Mouse (Mus musculus): ENCODE data around the gene Clip3. TPM values are rescaled to one million over a fixed set of nuclear protein-coding genes. Genes with fewer than 3 reads are reported as not detected.

The Clip3 gene
- 60.7 and 61.0 TPM in 2 replicates for polyA plus RNA-seq (2015; fragmentation: Nextera tagmentation; extraction: Ambion mirVana)

GRCm38 (mm10) chr7:30291215-30292131 lies at the start of gene Clip3:
TSS of gene Clip3 (plus strand) at chr7:30291728.
- peaks cover 29% of the 10 kb centered on the region for H3K36me3 ChIP-seq
- 0 out of 2 replicates have a peak, but pooled peaks cover 3% of the 10 kb centered on the region for H3K27me3 ChIP-seq
- H3K27ac ChIP-seq: peak within 1 kb of the TSS; percentile 66
- H3K4me3 ChIP-seq: peak within 1 kb of the TSS; percentile 81
- H3K4me1 ChIP-seq: peaks cover 18% of the 10 kb centered on the region
- WGBS: 7% methylated on average over 35 of the region's 35 CpGs
- peak within 1 kb of the TSS; percentile 93 for H3K9ac ChIP-seq
- peak; percentile 78 for ATAC-seq (ENCODE audit: insufficient number of reproducible peaks, insufficient read depth, low FRiP score, low TSS enrichment, low read depth)
- H3K9me3 ChIP-seq: no peaks in the 10 kb centered on the region
- peak within 1 kb of the TSS; percentile 89 for H3K4me2 ChIP-seq

GRCm38 (mm10) chr7:30251956-30252954 lies 39.3 kb upstream of the Clip3 start:
- H3K9ac ChIP-seq: no peak overlapping the region
- no peak overlapping the region for H3K27ac ChIP-seq
- peaks cover 9% of the 10 kb centered on the region; the same call in 1 of the 2 replicates for H3K36me3 ChIP-seq
- no peak for ATAC-seq (ENCODE audit: insufficient number of reproducible peaks, insufficient read depth, low FRiP score, low TSS enrichment, low read depth)
- H3K9me3 ChIP-seq: no peaks in the 10 kb centered on the region
- 84% methylated on average over 12 of the region's 12 CpGs for WGBS
- H3K4me1 ChIP-seq: no peaks in the 10 kb centered on the region
- H3K27me3 ChIP-seq: no peaks in the 10 kb centered on the region
- H3K4me2 ChIP-seq: no peak overlapping the region
- no peak overlapping the region for H3K4me3 ChIP-seq

GRCm38 (mm10) chr7:30265041-30265440 lies 26.5 kb upstream of the Clip3 start:
- Histone ChIP-seq H3K27ac (no peak overlapping the region), H3K36me3 (peaks cover 31% of the 10 kb centered on the region), H3K9ac (no peak overlapping the region), H3K27me3 (no peaks in the 10 kb centered on the region), H3K4me3 (no peak overlapping the region), H3K9me3 (no peaks in the 10 kb centered on the region), H3K4me2 (no peak overlapping the region), H3K4me1 (no peaks in the 10 kb centered on the region)
- ATAC-seq (ENCODE audit: insufficient number of reproducible peaks, insufficient read depth, low FRiP score, low TSS enrichment, low read depth): no peak
- WGBS: 78% methylated on average over 2 of the region's 2 CpGs

GRCm38 (mm10) chr7:30265531-30265930 lies 26.0 kb upstream of the Clip3 start:
- no peak overlapping the region for H3K9ac ChIP-seq
- H3K4me3 ChIP-seq: no peak overlapping the region
- no peaks in the 10 kb centered on the region for H3K27me3 ChIP-seq
- no peaks in the 10 kb centered on the region for H3K9me3 ChIP-seq
- no peak for ATAC-seq (ENCODE audit: insufficient number of reproducible peaks, insufficient read depth, low FRiP score, low TSS enrichment, low read depth)
- no peak overlapping the region for H3K27ac ChIP-seq
- H3K36me3 ChIP-seq: peaks cover 31% of the 10 kb centered on the region
- WGBS: 92% methylated on average over 5 of the region's 5 CpGs
- H3K4me1 ChIP-seq: no peaks in the 10 kb centered on the region
- no peak overlapping the region for H3K4me2 ChIP-seq

GRCm38 (mm10) chr7:30265935-30266334 lies 25.6 kb upstream of the Clip3 start:
- H3K4me2 ChIP-seq: no peak overlapping the region
- no peaks in the 10 kb centered on the region for H3K9me3 ChIP-seq
- no peak for ATAC-seq (ENCODE audit: insufficient number of reproducible peaks, insufficient read depth, low FRiP score, low TSS enrichment, low read depth)
- H3K36me3 ChIP-seq: peaks cover 31% of the 10 kb centered on the region
- H3K27ac ChIP-seq: no peak overlapping the region
- WGBS: 87% methylated on average over 7 of the region's 7 CpGs
- no peaks in the 10 kb centered on the region for H3K4me1 ChIP-seq
- no peak overlapping the region for H3K4me3 ChIP-seq
- no peaks in the 10 kb centered on the region for H3K27me3 ChIP-seq
- no peak overlapping the region for H3K9ac ChIP-seq

GRCm38 (mm10) chr7:30266780-30267179 lies 24.7 kb upstream of the Clip3 start:
- ATAC-seq (ENCODE audit: insufficient number of reproducible peaks, insufficient read depth, low FRiP score, low TSS enrichment, low read depth): no peak
- no peaks in the 10 kb centered on the region for H3K9me3 ChIP-seq
- peaks cover 25% of the 10 kb centered on the region for H3K36me3 ChIP-seq
- H3K4me1 ChIP-seq: no peaks in the 10 kb centered on the region
- whole genome bisulfite sequencing: 88% methylated on average over 3 of the region's 3 CpGs
- H3K27ac ChIP-seq: no peak overlapping the region
- H3K4me3 ChIP-seq: no peak overlapping the region
- H3K4me2 ChIP-seq: no peak overlapping the region
- H3K27me3 ChIP-seq: no peaks in the 10 kb centered on the region
- no peak overlapping the region for H3K9ac ChIP-seq

GRCm38 (mm10) chr7:30269641-30270040 lies 21.9 kb upstream of the Clip3 start:
- Histone ChIP-seq H3K9ac (no peak overlapping the region), H3K4me1 (no peaks in the 10 kb centered on the region), H3K36me3 (peaks cover 14% of the 10 kb centered on the region; the same call in 1 of the 2 replicates), H3K27me3 (no peaks in the 10 kb centered on the region), H3K4me3 (no peak overlapping the region), H3K9me3 (no peaks in the 10 kb centered on the region), H3K27ac (no peak overlapping the region), H3K4me2 (no peak overlapping the region)
- no peak for ATAC-seq (ENCODE audit: insufficient number of reproducible peaks, insufficient read depth, low FRiP score, low TSS enrichment, low read depth)
- WGBS: 83% methylated on average over 4 of the region's 4 CpGs

- H3K27ac ChIP-seq: no peak overlapping the region
- ATAC-seq (ENCODE audit: insufficient number of reproducible peaks, insufficient read depth, low FRiP score, low TSS enrichment, low read depth): no peak
- WGBS: 78% methylated on average over 6 of the region's 6 CpGs
- no peak overlapping the region for H3K4me3 ChIP-seq
- H3K4me1 ChIP-seq: peaks cover 3% of the 10 kb centered on the region
- H3K27me3 ChIP-seq: no peaks in the 10 kb centered on the region
- no peaks in the 10 kb centered on the region for H3K9me3 ChIP-seq
- no peak overlapping the region for H3K9ac ChIP-seq
- no peak overlapping the region for H3K4me2 ChIP-seq
- no peaks in the 10 kb centered on the region for H3K36me3 ChIP-seq
These were observed 17.1 kb upstream of the Clip3 start for GRCm38 (mm10) chr7:30274383-30274782.

- Histone ChIP-seq H3K27ac (no peak overlapping the region), H3K9ac (no peak overlapping the region), H3K4me1 (peaks cover 12% of the 10 kb centered on the region), H3K36me3 (no peaks in the 10 kb centered on the region), H3K4me3 (no peak overlapping the region), H3K4me2 (peak overlapping the region; percentile 85), H3K27me3 (no peaks in the 10 kb centered on the region), H3K9me3 (no peaks in the 10 kb centered on the region)
- WGBS: 56% methylated on average over 2 of the region's 2 CpGs
- no peak for ATAC-seq (ENCODE audit: insufficient number of reproducible peaks, insufficient read depth, low FRiP score, low TSS enrichment, low read depth)
These were observed 12.6 kb upstream of the Clip3 start for GRCm38 (mm10) chr7:30278911-30279310.

GRCm38 (mm10) chr7:30279536-30279935 lies 12.0 kb upstream of the Clip3 start:
- H3K27ac ChIP-seq: 0 out of 2 replicates have a peak overlapping the region, but pooled peaks have one; percentile 97
- WGBS: 0% methylated on average over 6 of the region's 6 CpGs
- H3K4me3 ChIP-seq: peak overlapping the region; percentile 81
- H3K27me3 ChIP-seq: no peaks in the 10 kb centered on the region
- no peaks in the 10 kb centered on the region for H3K36me3 ChIP-seq
- H3K9me3 ChIP-seq: no peaks in the 10 kb centered on the region
- ATAC-seq (ENCODE audit: insufficient number of reproducible peaks, insufficient read depth, low FRiP score, low TSS enrichment, low read depth): no peak
- H3K4me2 ChIP-seq: peak overlapping the region; percentile 85
- peaks cover 12% of the 10 kb centered on the region for H3K4me1 ChIP-seq
- peak overlapping the region; percentile 69 for H3K9ac ChIP-seq

GRCm38 (mm10) chr7:30279951-30280669 lies 11.4 kb upstream of the Clip3 start, which contains the start of the genes Thap8 and Wdr62:
TSS of gene Thap8 (plus strand) at chr7:30280094.
TSS of gene Wdr62 (minus strand) at chr7:30280419.
- Histone ChIP-seq H3K4me2 (peak within 1 kb of the TSS; percentile 85), H3K9me3 (no peaks in the 10 kb centered on the region), H3K9ac (peak within 1 kb of the TSS; percentile 69), H3K4me3 (peak within 1 kb of the TSS; percentile 81), H3K36me3 (no peaks in the 10 kb centered on the region), H3K27me3 (no peaks in the 10 kb centered on the region), H3K27ac (peak within 1 kb of the TSS; percentile 97), H3K4me1 (peaks cover 12% of the 10 kb centered on the region)
- under 1% methylated on average over 49 of the region's 49 CpGs for WGBS
- ATAC-seq (ENCODE audit: insufficient number of reproducible peaks, insufficient read depth, low FRiP score, low TSS enrichment, low read depth): peak; percentile 94

Measured in embryonic facial prominence, embryonic 13.5 days (tissue).